Mouse (Mus musculus) lung, postnatal 0 days (tissue): ENCODE data around the gene Slc16a11.

Source experiments
- CTCF ChIP-seq: IDR thresholded peaks from 2 replicates; pipeline ENCODE4 v1.5.1; 2016; ENCODE audit warnings: antibody characterized with exemption, mild to moderate bottlenecking
- EP300 ChIP-seq: IDR thresholded peaks from 2 replicates; pipeline ENCODE4 v1.6.1; 2016; ENCODE audit warnings: antibody characterized with exemption, mild to moderate bottlenecking, control low read depth

DNA sequence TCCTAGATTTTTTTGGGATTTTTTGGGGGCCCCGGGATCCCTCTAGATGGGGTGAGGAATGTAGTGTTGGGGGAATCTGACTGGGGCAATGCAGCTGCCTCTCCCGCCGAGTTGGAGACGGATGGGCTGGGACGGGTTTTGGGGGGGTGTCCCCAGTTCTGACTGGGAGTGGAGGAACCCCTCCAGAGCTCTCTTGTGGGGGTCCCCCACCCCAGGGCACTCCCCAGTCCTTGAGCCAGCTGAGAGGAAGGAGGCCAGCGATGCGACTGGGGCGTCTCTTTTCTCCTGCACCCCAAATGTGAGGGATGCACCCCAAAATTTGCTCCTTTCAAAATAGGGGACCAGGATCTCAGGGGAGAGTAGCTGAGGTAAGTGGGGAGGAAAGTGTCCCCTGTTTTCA, 20.5 kb downstream of the Slc16a11 start:
- TF ChIP-seq CTCF: no peak
- no peak for TF ChIP-seq EP300
